Mouse (Mus musculus): ENCODE measurements around the gene Stx4a. TPM values are rescaled to one million over a fixed set of nuclear protein-coding genes. Genes with fewer than 3 reads are reported as not detected.
A peak's percentile ranks its signal among the peaks of the same experiment; 100 is the strongest.
"Not testable (repeated sequence)": the region's sequence is repeated elsewhere in the genome, so short reads cannot be mapped to it uniquely, and the experiment has no call there.

Gene Stx4a
- polyA plus RNA-seq, 1 experiment from 2014 or later, result 15.0 TPM

DNA sequence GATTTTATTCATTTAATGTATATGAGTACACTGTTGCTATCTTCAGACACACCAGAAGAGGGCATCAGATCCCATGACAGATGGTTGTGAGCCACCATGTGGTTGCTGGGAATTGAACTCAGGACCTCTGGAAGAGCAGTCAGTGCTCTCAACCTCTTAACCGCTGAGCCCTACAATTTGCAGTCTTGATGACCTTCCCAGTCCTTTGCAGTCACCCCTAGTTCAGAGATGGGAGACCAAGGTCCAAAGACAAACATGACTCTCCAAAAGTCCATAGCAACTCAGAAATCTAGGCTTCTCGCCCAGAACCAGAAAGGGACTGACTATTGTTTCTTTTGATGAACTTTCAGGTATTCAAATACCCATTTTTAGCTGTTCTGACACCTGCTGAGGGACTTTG is 15.9 kb downstream of the Stx4a start:
- H3K36me3 ChIP-seq (ENCODE audit: control insufficient read depth, insufficient read depth, low read length); H3K4me3 ChIP-seq (ENCODE audit: low read depth, low read length); H3K4me2 ChIP-seq (replicated peaks; ENCODE audit: low read depth, low read length); H3K27me3 ChIP-seq (ENCODE audit: control insufficient read depth, insufficient read depth, low read length); H3K4me1 ChIP-seq (replicated peaks; ENCODE audit: control insufficient read depth, insufficient read depth, low read length); DNase-seq (ENCODE audit: low spot score); H3K9me3 ChIP-seq (ENCODE audit: control insufficient read depth, low read length); H3K9ac ChIP-seq (ENCODE audit: low read depth, low read length); H3K27ac ChIP-seq (ENCODE audit: low read depth, low read length); ATAC-seq (ENCODE audit: low FRiP score): not testable (repeated sequence)
- 87% methylated on average over 2 of the region's 2 CpGs for WGBS

DNA sequence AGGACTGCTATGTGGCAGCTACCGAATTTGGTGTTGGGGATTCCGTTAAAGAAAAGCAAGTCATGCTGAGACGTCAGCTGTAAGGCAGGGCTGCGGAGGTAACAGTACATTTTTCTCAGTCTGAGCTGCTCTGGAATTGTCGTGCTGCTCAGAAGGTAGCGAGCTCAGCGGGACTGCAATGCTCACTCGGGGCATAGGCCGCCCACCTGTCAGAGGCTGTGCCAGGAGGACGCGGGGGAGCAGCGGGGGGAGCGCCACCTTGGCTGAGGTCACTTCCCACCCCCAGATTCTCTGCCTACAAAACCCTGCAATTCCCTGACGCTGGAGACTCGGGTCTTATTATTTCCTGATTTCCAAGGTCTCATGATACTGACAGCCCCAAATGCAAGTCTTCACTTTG is 16.8 kb downstream of the Stx4a start:
- peak; percentile 23; the same call in 1 of the 2 replicates for ATAC-seq (ENCODE audit: low FRiP score)
- Histone ChIP-seq H3K4me1 (replicated peaks; ENCODE audit: control insufficient read depth, insufficient read depth, low read length) (no peaks in the 10 kb centered on the region; the same call in 1 of the 2 replicates), H3K4me3 (ENCODE audit: low read depth, low read length) (peak overlapping the region; percentile 64), H3K9ac (ENCODE audit: low read depth, low read length) (peak overlapping the region; percentile 57), H3K4me2 (replicated peaks; ENCODE audit: low read depth, low read length) (peak overlapping the region; percentile 99), H3K27me3 (ENCODE audit: control insufficient read depth, insufficient read depth, low read length) (no peaks in the 10 kb centered on the region), H3K9me3 (ENCODE audit: control insufficient read depth, low read length) (no peaks in the 10 kb centered on the region), H3K36me3 (ENCODE audit: control insufficient read depth, insufficient read depth, low read length) (no peaks in the 10 kb centered on the region; the same call in 1 of the 2 replicates), H3K27ac (ENCODE audit: low read depth, low read length) (peak overlapping the region; percentile 77)
- peak; percentile 9 for DNase-seq (ENCODE audit: low spot score)
- 4% methylated on average over 15 of the region's 15 CpGs for WGBS

DNA sequence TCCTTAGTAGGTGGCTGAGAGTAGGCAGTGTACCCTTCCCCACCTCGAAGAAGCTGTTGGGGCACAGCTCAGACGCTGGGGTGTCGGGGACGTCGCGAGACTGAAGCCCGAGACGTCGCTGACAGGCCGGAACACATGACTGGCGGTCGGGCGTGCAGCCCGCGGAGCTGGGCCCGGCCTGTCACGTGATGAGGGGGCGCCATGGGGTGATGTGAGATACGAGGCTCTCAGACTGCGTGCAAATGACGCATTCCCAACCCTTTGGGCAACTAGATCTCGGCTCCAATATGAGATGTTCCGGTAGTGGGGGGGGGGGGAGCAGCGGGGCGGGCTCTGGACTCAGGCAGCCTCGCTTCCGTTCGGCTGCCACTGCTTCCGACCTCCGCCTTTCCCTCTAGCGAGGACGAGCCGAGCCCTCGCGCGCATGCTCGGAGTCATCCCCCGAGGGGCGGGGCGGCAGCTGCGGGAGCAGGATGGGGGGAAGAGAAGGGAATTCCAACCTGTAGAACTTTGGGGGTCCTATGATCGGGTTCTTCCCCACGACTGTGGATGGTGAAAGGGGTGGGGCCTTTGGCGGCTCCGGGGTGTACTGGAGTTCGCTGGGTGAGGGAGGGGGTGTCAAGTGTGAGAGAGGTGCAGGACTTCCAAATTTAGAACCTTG is 17.4 kb downstream of the Stx4a start:
- no peaks in the 10 kb centered on the region for H3K27me3 ChIP-seq (ENCODE audit: control insufficient read depth, insufficient read depth, low read length)
- peak overlapping the region; percentile 64 for H3K4me3 ChIP-seq (ENCODE audit: low read depth, low read length)
- no peaks in the 10 kb centered on the region; the same call in 1 of the 2 replicates for H3K36me3 ChIP-seq (ENCODE audit: control insufficient read depth, insufficient read depth, low read length)
- no peaks in the 10 kb centered on the region; the same call in 1 of the 2 replicates for H3K4me1 ChIP-seq (replicated peaks; ENCODE audit: control insufficient read depth, insufficient read depth, low read length)
- WGBS, result under 1% methylated on average over 46 of the region's 46 CpGs
- no peaks in the 10 kb centered on the region for H3K9me3 ChIP-seq (ENCODE audit: control insufficient read depth, low read length)
- ATAC-seq (ENCODE audit: low FRiP score), result peak; percentile 92
- H3K27ac ChIP-seq (ENCODE audit: low read depth, low read length), result peak overlapping the region; percentile 77
- H3K4me2 ChIP-seq (replicated peaks; ENCODE audit: low read depth, low read length), result peak overlapping the region; percentile 99
- DNase-seq (ENCODE audit: low spot score), result peak; percentile 93
- H3K9ac ChIP-seq (ENCODE audit: low read depth, low read length), result peak overlapping the region; percentile 57

DNA sequence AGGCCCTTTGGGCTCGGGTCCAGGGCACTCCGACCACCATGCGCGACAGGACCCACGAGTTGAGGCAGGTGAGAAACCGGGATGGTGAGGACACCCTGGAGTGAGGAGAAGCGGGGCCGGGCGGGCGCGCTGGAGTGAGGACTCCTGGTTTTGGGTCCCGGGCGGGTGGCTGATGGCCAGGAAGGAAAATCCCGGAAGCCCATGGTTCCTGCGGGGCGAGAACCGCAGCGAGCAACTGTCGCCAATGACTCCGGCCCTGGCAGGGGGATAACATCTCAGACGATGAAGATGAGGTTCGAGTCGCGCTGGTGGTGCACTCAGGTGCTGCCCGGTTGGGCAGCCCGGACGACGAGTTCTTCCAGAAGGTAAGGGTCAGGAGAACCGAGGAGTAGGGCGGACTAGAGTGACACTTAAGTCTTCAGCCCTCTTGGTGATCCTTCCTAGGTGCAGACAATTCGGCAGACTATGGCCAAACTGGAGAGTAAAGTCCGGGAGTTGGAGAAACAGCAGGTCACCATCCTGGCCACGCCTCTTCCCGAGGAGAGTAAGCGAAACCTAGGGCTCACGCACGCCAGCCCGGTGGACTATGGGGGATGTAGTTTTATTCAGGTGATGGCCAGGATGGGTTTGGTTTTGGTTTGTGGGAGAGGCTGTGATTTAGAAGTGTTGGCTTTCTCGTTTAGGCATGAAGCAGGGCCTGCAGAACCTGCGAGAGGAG is 18.1 kb downstream of the Stx4a start:
- no peaks in the 10 kb centered on the region for H3K9me3 ChIP-seq (ENCODE audit: control insufficient read depth, low read length)
- peak; percentile 80 for DNase-seq (ENCODE audit: low spot score)
- H3K27me3 ChIP-seq (ENCODE audit: control insufficient read depth, insufficient read depth, low read length), result no peaks in the 10 kb centered on the region
- under 1% methylated on average over 40 of the region's 40 CpGs for WGBS
- ATAC-seq (ENCODE audit: low FRiP score), result peak; percentile 69
- H3K27ac ChIP-seq (ENCODE audit: low read depth, low read length), result 0 out of 2 replicates have a peak overlapping the region, but pooled peaks have one; percentile 7
- peak overlapping the region; percentile 57 for H3K9ac ChIP-seq (ENCODE audit: low read depth, low read length)
- peak overlapping the region; percentile 64 for H3K4me3 ChIP-seq (ENCODE audit: low read depth, low read length)
- H3K4me2 ChIP-seq (replicated peaks; ENCODE audit: low read depth, low read length), result peak overlapping the region; percentile 99
- H3K36me3 ChIP-seq (ENCODE audit: control insufficient read depth, insufficient read depth, low read length), result no peaks in the 10 kb centered on the region; the same call in 1 of the 2 replicates
- H3K4me1 ChIP-seq (replicated peaks; ENCODE audit: control insufficient read depth, insufficient read depth, low read length), result no peaks in the 10 kb centered on the region; the same call in 1 of the 2 replicates

DNA sequence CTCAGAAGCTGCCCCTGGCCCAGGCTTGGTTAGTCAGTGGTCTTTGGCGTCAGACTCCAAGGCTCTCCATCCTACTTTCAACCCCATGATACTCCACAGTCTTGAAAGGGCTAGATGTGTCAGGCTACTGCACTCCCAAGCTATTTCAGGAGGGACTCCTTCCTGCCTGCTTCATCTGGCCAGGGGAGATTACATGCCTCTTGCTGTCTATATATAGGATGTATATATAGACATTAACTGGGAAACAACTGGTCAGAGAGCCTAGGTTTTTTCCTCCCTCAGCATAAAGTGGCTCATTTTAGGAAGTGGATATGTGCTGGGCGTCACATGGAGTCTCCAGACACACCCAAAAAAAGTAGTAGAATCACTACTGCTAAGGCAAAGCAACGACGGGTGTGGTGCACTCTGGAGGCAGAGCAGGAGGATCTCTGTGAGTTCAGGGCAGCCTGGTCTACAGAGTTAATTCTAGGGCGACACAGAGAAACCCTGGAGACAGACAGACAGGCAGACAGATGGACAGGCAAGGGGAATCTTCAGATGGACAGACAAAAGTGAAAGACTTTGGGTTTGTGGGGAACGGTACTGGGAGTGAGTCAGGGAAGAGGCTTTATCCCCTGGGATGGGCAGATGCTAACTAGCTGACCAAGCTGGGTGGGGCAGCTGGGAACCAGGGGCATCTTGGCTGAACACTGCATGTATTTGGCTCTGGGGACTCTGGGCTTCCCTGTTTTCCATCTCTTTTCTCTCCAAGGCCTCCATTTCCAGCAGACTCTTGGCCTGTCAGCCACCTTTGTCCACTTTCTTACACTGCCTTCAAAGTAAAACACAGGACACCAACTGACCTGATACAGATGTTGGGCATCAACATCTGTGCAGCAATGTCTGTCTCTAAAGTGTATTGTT is 26.1 kb downstream of the Stx4a start:
- no peaks in the 10 kb centered on the region for H3K9me3 ChIP-seq (ENCODE audit: control insufficient read depth, low read length)
- WGBS, result 82% methylated on average over 6 of the region's 6 CpGs
- DNase-seq (ENCODE audit: low spot score) (no peak), ATAC-seq (ENCODE audit: low FRiP score) (no peak)
- no peak overlapping the region for H3K4me2 ChIP-seq (replicated peaks; ENCODE audit: low read depth, low read length)
- no peak overlapping the region for H3K4me3 ChIP-seq (ENCODE audit: low read depth, low read length)
- no peaks in the 10 kb centered on the region for H3K36me3 ChIP-seq (ENCODE audit: control insufficient read depth, insufficient read depth, low read length)
- no peaks in the 10 kb centered on the region for H3K27me3 ChIP-seq (ENCODE audit: control insufficient read depth, insufficient read depth, low read length)
- H3K9ac ChIP-seq (ENCODE audit: low read depth, low read length), result no peak overlapping the region
- H3K27ac ChIP-seq (ENCODE audit: low read depth, low read length), result no peak overlapping the region
- no peaks in the 10 kb centered on the region for H3K4me1 ChIP-seq (replicated peaks; ENCODE audit: control insufficient read depth, insufficient read depth, low read length)

DNA sequence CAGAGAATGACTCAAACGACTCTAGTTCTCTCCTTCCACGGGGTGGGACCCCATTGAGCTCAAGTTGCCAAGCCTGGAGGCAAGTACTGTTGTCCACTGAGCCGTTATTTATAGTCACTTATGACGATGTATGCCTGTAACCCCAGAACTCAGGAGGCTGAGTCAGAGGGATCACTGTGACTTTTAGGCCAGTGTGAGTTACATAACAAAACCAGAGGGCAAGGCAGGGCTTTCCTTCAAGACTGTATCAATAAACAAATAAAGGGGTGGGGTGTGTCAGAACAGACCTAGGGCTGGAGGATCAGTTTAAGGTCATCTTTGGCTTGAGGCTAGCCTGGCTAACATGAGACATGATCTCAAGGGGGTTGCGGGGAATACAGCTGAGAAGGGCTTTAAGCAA is 26.8 kb downstream of the Stx4a start:
- Histone ChIP-seq H3K4me1 (replicated peaks; ENCODE audit: control insufficient read depth, insufficient read depth, low read length) (no peaks in the 10 kb centered on the region), H3K4me2 (replicated peaks; ENCODE audit: low read depth, low read length) (no peak overlapping the region), H3K9ac (ENCODE audit: low read depth, low read length) (no peak overlapping the region), H3K9me3 (ENCODE audit: control insufficient read depth, low read length) (no peaks in the 10 kb centered on the region), H3K4me3 (ENCODE audit: low read depth, low read length) (no peak overlapping the region), H3K27ac (ENCODE audit: low read depth, low read length) (no peak overlapping the region), H3K27me3 (ENCODE audit: control insufficient read depth, insufficient read depth, low read length) (no peaks in the 10 kb centered on the region), H3K36me3 (ENCODE audit: control insufficient read depth, insufficient read depth, low read length) (no peaks in the 10 kb centered on the region)
- DNase-seq (ENCODE audit: low spot score) (no peak), ATAC-seq (ENCODE audit: low FRiP score) (no peak)
- WGBS, result 78% methylated on average over 5 of the region's 5 CpGs

DNA sequence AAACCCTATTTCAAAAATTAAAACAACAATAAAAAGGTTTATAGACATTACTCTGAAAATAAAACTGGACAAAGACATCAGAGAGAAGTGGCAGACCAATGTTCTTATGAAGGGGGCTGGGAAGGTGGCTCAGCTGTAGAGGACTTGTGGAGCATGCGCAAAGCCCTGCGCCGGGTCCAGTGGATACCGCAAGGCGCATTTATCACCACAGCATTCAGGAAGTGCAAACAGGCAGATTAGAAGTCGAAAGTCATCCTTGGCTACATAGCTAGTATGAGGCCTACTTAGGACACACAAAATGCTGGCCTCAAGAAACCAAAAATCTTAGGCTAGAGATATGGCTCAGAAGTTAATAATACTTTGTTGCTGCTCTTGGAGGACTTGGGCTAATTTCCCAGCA is 34.2 kb downstream of the Stx4a start:
- 95% methylated on average over 6 of the region's 6 CpGs for WGBS
- no peak for DNase-seq (ENCODE audit: low spot score)
- no peaks in the 10 kb centered on the region for H3K4me1 ChIP-seq (replicated peaks; ENCODE audit: control insufficient read depth, insufficient read depth, low read length)

DNA sequence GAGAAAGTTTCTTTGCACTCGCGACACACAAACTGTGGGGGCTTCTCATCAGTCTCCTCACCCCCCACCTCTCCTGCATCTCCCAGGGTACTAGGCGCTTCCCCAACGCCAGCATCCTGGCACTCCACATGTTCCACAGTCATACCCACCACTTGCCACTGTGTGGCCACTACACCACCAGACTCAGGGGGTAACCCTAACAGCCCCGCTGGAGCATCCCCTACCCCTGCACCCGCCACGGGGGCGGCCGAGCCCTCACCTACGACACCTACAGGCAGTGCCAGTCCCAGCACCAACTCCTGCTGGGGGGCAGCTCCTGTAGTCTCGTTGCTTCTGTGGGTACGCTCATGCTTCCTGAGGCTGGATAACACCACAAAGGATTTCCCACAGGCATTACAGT is 42.3 kb downstream of the Stx4a start:
- DNase-seq (ENCODE audit: low spot score) (no peak), ATAC-seq (ENCODE audit: low FRiP score) (no peak)
- Histone ChIP-seq H3K9ac (ENCODE audit: low read depth, low read length) (no peak overlapping the region), H3K9me3 (ENCODE audit: control insufficient read depth, low read length) (no peaks in the 10 kb centered on the region), H3K27ac (ENCODE audit: low read depth, low read length) (no peak overlapping the region), H3K36me3 (ENCODE audit: control insufficient read depth, insufficient read depth, low read length) (peaks cover 12% of the 10 kb centered on the region), H3K4me3 (ENCODE audit: low read depth, low read length) (no peak overlapping the region), H3K4me2 (replicated peaks; ENCODE audit: low read depth, low read length) (no peak overlapping the region), H3K4me1 (replicated peaks; ENCODE audit: control insufficient read depth, insufficient read depth, low read length) (no peaks in the 10 kb centered on the region), H3K27me3 (ENCODE audit: control insufficient read depth, insufficient read depth, low read length) (no peaks in the 10 kb centered on the region)
- 93% methylated on average over 12 of the region's 12 CpGs for WGBS

More for the DNA sequence above, 34.2 kb downstream of the Stx4a start:
- H3K27ac ChIP-seq (ENCODE audit: low read depth, low read length), result no peak overlapping the region
- no peak overlapping the region for H3K9ac ChIP-seq (ENCODE audit: low read depth, low read length)
- ATAC-seq (ENCODE audit: low FRiP score), result no peak
- no peaks in the 10 kb centered on the region for H3K27me3 ChIP-seq (ENCODE audit: control insufficient read depth, insufficient read depth, low read length)
- no peaks in the 10 kb centered on the region for H3K36me3 ChIP-seq (ENCODE audit: control insufficient read depth, insufficient read depth, low read length)
- no peak overlapping the region for H3K4me3 ChIP-seq (ENCODE audit: low read depth, low read length)
- H3K4me2 ChIP-seq (replicated peaks; ENCODE audit: low read depth, low read length), result no peak overlapping the region
- no peaks in the 10 kb centered on the region for H3K9me3 ChIP-seq (ENCODE audit: control insufficient read depth, low read length)

Data from hindbrain, embryonic 11.5 days (tissue).